Mouse (Mus musculus) layer of hippocampus, postnatal 14 days (tissue): ENCODE results near the gene Zfp768. TPM values are rescaled to one million over a fixed set of nuclear protein-coding genes. Genes with fewer than 3 reads are reported as not detected.
"Not testable (repeated sequence)": the region's sequence is repeated elsewhere in the genome, so short reads cannot be mapped to it uniquely, and the experiment has no call there.

Experiments
- DNase-seq, 2 experiments: peaks; one replicate each; pipeline ENCODE4 v3.0.0; 2021 to 2022; ENCODE audit warnings: low spot score in 2 of 2, mixed read lengths in 1 of 2
- long read RNA-seq, 2 experiments: library from polyadenylated mRNA; stranded (forward); transcript quantifications; one replicate each; pipeline ENCODE4 v2.0.0; 2021
- total RNA-seq, 2 experiments: library from RNA; stranded (reverse); gene quantifications; 2 replicates each; pipeline ENCODE4 v1.2.3; 2021

Gene Zfp768
- total RNA-seq: 10 to 100 TPM; 12.4 to 12.8 TPM
- long read RNA-seq, experiment 1, partial matches to known transcripts: 0 of 2 reads
- long read RNA-seq, experiment 1, other reads (novel, unspliced or antisense): 0 of 2 reads
- long read RNA-seq, experiment 2, transcript Zfp768-201 (2 exons, 2,356 nt): major isoform, 8 of 10 reads
- long read RNA-seq, experiment 2, partial matches to known transcripts: 2 of 10 reads
- long read RNA-seq, experiment 2, other reads (novel, unspliced or antisense): 0 of 10 reads

DNA sequence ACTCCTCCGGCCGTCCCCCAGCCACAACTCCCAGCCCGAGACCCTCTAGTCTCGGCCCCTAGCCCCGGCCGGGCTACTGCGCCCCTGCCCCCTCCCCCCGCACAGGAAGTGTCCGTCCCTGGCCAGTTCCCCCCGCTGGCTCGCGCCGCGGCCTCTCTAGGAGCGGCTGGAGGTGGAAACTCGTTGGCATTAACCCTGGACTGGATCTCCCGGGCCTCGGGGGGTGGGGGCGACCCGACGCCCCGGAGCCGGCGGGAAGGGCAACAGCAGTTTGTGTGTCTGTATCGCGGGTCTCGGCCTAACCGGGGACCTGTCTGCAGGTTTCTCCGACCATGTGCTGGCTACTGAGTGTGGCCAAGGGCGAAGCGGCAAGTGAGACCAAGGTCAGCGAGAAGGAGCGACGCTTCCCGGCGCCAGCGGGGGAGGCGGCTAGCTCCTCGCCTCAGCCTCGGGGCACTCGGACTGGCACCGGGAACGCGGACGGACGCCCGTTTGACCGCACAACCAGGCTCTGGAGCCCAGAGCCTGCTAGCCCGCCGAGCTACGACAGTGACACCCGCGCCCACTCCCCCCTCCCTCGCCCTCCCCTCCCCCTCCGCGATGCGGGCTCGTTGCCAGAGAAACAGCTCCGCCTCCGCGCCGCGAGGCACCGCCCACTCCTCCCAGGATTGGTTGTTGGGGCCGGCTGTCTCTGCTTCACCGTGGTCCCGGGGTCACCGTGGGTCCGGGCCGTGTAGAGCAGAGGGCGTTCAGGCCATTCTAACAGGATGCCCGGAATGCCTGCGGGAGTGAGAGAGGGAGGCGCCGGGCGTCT is at the start of gene Zfp768:
Gene Zfp768 (minus strand): TSS at position 78 of the 814 bp plus-strand sequence.
- peak; percentile 88 to 92 for DNase-seq

DNA sequence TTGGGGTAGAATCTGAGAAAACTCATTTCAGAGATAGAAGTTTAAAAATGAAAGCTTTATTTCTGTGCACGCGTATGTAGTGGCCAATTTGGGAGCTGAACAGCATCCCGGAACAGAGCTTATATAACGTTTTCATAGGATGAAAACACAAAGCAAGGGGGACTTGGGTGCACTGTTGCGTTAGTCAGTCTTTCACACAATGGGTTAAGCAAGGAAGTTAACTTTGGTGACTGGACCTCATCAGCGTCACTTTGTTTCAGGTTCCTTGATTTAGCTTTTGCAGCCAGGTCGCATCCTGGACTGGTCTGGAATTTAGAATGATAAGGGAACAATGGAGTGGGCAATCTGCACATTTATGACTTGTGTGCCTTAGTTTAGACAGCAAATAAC is 48.5 kb upstream of the Zfp768 start:
- no peak for DNase-seq

DNA sequence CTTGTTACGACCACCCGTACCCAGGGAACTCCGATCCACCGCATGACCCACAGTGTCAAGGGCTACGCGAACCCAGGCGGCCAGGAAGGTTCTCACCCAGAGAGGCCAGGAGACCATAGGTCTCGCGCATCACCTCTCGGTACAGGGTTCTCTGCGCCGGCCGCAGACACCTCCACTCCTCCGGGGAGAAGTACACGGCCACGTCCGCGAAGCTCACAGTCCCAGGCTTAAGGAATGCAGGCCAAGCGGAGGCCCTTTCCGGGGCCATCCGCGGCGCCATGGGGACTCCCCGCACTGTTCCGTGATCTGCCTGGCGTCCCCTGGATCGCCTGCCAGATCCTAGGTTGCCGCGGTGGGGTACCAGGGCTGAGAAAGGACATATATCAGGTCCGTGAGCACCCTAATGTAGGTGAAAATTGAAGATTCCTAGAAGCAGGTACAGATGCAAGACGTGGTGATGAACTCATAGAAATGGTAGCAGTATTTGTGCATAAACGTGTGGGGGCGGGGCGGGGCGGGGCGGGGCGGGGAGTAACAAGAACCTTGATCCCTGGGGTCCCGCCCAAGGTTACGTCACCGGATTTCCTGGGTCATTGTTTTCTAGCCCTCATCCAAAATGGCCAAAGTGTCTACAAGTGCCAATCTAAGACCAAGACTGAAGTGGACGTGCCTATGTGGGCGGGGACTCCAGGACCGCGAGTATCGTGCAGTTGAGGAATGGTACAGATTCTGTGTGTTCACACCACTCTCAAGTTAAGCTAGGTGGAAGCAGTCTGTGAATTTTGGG is 48.0 kb upstream of the Zfp768 start, which contains the start of gene E430018J23Rik:
Gene E430018J23Rik (minus strand): TSS at position 473 of the 787 bp plus-strand sequence.
- DNase-seq: peak; percentile 94 to 99

DNA sequence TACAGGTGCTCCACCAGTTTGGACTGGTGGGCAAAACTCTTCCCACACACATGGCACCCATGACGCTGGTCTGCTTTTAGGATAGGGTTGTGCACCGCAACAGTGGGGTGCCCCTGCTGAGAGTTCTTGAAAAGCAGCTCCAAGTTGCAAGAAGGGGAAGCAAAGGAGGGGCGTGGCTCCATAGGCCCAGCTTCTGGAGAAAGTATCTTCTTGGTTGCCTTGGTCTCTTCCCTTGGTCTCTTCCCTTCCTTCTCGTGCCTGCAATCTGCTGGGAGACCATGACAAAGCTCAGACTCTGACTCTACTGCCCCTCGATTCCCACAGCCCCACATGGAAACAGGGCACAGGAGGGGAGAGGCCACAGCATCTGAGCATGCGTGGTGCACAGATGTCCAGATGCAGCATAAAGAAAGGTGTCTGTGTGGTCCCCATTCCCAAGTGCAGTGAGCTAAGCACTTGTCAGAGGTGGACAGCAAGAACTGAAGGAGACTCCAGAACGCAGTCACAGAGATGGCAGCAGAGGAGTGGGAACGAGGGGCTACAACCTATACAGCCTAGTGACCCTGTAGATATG is 46.9 kb upstream of the Zfp768 start:
- no peak for DNase-seq

DNA sequence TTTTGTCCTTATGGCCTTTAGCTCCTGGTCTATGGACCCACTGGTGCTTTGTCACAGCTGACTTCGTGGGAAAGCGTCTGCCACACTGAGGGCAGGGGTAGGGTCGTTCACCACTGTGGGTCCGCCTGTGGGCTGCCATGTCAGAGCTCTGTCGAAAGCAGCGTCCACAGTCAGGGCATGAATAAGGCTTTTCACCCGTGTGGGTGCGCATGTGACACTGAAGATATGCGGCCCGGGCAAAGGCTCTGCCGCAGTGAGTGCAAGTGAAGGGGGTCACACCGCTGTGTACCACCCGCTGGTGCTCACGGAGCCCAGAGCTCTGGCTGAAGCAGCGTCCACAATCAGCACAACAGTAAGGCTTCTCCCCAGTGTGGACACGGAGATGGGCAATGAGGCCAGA is 46.1 kb upstream of the Zfp768 start:
- DNase-seq: no peak

DNA sequence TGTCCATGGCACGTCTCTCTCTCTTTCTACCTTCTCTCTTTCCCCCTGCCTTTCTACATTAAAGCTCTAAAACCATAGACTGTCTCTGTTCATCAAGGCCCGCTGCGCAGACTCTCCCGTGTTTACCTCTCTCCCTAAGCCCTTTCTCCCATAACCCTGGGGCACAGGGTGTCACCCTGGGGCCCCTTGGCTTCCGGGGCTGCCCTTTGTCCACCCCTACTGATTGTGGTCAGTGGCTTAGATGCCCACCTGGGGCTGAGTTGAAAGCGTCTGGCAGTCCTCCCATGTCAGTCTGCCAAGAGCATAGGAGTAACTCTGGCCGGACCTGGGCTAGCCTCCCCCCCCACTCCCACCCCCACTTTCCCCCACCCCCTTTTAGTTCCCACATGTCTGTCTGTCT is 44.9 kb upstream of the Zfp768 start:
- DNase-seq: no peak

DNA sequence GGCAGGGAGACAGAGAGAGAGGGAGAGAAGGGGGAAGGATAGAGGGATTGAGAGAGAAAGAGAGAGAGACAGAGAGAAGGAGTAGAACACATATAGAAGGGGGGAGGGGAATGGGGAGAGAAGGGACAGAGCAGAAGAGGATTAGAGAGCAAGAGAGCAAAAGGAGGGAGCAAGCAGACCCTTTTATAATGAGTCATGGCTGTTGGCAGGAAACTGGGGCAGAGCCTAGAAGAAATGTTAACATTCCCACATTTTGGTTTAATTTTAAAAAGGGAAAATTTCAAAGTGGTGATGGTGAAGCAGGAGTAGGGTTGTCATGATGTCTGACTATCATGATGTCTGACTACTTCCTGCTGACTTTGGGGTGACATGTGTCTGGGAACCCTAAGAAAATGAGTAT is 42.8 kb upstream of the Zfp768 start:
- not testable (repeated sequence) for DNase-seq

DNA sequence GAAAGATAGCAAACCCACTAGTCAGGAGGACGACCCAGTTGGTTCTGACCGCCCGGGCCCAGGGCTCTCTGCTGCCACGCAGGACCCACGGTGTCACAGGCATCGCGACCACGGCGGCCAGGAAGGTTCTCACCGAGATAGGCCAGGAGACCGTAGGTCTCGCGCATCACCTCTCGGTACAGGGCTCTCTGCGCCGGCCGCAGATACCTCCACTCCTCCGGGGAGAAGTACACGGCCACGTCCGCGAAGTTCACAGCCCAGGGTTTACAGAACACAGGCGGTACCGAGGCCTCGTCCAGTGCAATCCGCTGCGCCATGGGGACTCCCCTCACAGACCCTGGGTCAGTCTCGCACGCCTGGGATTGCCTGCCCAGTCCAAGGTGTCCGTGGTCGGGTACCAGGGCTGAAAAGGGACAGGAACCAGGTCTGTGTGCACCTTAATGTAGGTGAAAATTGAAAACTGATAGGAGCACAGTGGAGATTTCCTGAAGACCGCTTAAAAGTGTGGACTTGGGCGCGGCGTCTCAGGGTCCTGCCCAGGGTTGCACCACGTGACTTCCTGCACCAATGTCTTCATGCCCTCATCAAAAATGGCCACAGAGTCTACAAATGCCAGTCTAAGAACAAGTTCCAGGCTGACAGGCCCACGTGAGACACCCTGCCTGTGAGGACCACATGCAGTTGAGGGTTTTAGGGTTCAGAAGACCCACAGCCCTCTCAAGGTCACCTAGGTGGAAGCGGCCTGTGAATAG is 41.4 kb upstream of the Zfp768 start, which contains the start of gene 9130019O22Rik:
Gene 9130019O22Rik (minus strand): TSS at position 526 of the 752 bp plus-strand sequence.
- DNase-seq: peak; percentile 83 to 94

DNA sequence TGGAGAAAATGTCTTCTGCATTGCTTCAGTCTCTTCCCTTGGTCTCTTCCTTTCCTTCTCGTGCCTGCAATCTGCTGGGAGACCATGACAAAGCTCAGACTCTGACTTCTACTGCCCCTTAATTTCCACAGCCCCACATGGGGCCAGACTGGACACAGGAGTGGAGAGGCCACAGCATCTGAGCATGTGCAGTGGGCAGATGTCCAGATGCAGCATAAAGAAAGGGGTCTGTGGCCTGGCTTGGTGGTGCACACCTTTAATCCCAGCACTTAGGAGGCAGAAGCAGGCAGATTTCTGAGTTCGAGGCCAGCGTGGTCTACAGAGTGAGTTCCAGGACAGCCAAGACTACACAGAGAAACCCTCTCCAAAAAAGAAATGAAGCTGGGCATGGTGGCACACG is 40.2 kb upstream of the Zfp768 start:
- DNase-seq: not testable (repeated sequence)

DNA sequence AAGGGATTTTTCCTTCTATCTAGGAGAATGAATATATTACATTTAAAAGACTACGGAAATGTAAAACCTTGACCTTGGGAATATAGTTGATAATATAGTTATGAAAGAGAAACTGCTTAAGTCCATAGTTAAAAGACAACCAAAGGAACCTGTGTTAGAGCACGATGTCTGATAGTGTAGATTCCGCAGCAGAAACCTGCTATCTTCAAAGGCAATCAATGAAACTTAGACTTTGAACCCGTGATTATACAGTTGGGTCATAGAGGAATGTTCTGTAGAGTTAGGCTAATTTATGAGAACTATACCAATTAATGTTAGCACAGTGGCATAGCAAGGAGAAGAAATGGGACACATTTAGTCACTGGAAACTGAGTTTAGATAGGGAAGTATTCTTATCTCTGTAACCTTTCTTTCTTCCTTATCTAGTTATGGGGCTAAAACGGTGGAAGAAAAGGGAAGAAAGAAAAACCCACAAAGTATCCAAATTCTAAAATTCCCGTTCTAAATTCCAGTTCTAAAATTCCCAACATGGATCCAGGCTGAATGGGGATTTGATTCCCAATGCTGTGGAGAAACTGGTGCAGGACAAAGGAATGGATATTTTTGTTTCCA is 33.0 kb upstream of the Zfp768 start:
- DNase-seq: no peak

DNA sequence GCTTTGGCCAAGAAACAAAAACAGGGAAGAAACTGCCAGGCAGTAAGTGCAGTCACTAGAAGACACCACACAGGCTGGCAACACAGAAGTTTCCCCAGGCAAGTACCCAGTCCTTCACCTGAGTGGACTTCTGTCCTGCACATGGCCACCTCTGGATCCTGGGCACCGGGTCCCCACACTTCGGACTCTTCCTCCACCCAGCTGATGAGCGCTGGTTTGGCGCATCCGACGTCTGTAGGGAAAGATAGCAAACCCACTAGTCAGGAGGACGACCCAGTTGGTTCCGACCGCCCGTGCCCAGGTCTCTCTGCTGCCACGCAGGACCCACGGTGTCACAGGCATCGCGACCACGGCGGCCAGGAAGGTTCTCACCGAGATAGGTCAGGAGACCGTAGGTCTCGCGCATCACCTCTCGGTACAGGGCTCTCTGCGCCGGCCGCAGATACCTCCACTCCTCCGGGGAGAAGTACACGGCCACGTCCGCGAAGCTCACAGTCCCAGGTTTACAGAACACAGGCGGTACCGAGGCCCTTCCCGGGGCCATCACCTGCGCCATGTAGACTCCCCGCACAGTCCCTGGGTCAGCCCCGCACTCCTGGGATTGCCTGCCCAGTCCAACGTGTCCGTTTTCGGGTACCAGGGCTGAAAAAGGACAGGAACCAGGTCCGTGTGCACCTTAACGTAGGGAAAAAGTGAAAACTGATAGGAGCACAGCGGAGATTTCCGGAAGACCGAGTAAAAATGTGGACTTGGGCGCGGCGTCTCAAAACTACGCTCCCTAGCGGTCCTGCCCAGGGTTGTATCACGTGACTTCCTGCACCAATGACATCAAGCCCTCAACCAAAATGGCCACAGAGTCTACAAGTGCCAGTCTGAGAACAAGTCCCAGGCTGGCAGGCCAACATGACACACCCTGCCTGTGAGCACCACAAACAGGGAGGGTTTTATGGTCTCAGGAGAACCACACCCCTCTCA is 30.2 kb upstream of the Zfp768 start, which contains the start of gene Zfp747:
Gene Zfp747 (minus strand): TSS at position 780 of the 975 bp plus-strand sequence.
- DNase-seq: peak; percentile 91 to 94

DNA sequence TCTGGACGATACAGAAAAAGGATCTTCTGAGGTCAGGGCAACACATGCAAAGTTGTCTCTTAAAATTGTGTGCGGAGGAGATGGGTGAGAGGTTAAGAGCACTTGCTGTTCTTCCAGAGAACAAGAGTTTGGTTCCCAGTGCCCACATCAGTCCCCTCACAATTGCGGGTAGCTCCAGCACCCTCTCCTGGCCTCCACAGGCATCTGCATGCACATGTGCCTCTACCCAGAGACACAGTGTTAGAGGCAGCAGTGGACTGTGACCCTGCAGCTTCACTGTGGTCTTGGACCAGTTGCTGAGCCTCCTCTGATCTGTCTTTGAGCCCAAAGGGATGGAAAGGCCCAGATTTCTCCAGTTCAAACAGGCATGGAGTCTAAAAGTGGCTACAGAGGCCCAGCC is 26.5 kb upstream of the Zfp768 start:
- not testable (repeated sequence) for DNase-seq

DNA sequence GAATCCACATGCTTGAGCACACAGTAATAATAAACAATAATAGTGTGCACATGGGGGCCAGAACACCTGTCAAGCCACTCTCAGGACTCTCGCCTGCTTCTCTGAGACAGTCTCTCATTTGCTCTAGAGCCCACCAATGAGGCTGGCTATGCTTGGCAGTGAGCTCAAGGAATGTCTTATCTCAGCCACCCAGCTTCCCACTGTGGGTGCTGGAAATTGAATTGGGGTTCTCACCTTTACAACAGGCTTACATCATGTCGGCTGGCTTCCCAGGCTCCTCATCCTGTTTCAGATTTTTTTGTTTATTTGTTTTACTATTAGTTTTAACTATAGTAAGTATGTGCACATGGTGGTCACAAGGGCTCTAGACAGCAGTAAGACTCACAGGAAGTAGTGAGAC is 25.8 kb upstream of the Zfp768 start:
- no peak for DNase-seq

DNA sequence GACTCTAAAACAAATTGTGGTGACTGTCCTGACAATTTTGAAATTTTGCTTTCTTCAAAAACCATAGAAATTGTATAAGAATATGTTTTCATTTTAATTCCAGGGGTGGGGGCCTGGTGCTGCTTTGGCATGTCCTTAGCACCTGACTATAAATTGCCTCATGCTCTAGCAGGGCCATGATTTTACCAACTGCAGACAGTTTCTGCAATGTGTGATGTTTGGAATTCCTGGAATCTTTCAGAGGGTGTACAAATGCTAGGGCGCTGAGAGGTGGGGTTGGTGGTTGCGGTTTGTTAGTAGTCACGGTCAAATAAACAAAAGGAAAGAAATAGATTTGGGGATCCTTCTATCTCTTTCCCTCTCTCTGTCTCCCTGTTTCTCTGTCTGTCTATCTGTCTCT is 20.9 kb upstream of the Zfp768 start:
- DNase-seq: no peak

DNA sequence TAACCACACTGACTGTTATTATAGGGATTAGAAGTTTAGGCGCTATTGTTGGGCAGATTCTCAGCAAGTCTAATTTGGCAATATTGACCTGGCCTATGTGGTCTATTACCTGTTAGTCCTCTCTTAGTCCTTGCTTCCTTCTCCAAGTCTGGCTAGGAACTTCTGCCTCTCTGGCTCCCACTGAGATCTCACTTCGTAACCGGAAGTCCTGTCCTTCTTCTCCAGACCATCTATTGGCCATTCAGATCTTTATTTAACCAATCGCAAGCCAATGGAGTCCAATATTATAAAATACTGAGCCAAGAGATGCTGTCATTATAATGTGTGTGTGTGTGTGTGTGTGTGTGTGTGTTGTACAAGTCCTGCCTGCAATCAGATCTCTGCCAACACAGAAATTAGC is 18.8 kb upstream of the Zfp768 start:
- peak in 1 of 2 experiments; percentile 39 for DNase-seq

DNA sequence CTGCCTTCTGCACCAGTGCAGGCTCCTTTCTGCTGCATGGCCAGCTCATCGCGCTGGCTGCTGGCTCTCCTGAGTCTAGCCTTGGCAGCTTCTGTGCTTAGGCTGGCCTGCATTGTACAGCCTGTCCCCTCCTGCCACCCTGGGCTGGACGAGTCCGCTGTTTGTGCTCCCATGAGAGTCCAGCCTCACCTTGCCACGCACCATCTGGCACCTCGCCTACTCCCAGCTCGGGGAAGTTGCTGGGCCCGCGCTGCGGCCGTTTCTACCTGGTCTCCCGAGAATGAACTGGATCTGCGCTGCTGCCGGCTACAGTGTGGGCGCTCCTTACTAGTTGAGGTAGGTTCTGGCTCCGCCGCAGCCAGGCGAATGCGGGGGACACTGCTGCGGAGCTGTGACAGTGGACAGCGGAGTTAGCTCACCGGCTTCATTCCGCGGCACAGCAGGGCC is 18.1 kb upstream of the Zfp768 start:
- no peak for DNase-seq

DNA sequence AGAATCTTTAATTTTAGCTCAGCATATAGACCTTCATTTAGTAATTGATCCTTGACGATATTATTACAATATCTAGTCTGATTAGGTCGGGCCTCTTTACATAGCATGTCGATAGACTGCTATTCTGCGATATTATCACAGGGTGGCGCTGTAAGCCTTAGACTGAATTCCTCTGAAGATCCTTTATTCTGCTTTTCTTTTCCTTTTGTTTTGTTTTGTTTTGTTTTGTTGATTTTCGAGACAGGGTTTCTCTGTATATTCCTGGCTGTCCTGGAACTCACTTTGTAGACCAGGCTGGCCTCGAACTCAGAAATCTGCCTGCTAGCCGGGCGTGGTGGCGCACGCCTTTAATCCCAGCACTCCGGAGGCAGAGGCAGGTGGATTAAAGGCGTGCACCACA is 17.0 kb upstream of the Zfp768 start:
- DNase-seq: peak in 1 of 2 experiments; percentile 49

DNA sequence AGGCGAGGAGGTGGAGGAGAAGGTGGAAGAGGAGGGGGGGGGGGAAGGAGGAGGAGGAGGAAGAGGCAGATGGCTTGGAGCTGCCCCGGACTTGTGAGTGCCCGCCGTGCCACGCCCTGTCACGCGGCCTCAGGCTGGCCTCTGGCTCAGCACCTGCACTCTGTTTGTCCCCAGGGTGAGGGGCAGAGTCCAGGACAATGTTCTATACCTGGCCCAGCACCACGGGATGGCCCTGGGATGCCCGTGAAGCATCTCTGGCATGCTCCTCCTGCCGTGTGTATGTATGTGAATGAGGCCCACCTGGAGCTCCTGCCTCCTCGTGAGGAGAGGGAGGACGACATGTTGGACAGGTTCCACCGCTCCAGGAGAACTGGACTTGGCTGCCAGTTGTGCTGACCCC is 16.1 kb upstream of the Zfp768 start:
- no peak for DNase-seq

DNA sequence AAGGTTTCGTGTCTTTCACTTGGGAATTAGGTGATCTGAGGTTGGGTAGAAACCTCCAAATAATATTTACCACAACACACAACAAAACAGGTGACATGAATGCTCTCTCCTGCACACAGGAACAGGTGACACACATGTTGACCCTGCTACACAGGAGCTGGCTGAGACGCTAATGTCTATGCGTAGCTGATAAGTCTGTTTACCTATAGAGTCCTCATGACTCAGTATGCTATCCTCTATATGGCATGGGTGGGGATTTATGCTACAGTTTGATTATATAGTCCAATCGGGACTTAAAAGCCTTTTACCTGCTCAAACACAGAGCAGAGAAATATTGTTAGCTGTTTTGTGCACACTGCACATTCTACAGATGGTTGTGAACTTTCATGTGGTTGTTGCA is 14.9 kb upstream of the Zfp768 start:
- no peak for DNase-seq
